Mouse (Mus musculus): Measurements from ENCODE around the gene Rbm47.
A peak's percentile ranks its signal among the peaks of the same experiment; 100 is the strongest.

Rbm47 gene

DNA sequence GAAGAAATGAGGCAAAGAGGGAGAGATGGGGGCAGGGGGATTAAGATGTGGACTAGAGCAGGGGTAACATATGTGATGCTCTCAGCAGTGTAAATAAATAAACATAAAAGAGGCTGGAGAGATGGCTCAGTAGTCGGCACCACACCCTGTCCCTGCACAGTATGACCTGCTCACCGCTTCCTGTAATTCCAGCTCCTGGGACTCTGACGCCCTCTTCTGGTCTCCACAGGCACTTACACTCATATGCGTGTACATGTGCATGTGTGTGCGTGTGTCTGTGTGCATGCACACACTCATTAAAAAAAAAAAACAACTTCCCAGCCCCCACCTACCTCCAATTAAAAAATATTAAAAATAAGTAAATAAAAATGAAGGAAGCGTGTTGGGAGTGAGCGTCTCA lies 38.3 kb downstream of the Rbm47 start:
- DNase-seq (ENCODE audit: inconsistent age in 2 of 2, low spot score in 1 of 2), result peak in 1 of 2 experiments; percentile 66

DNA sequence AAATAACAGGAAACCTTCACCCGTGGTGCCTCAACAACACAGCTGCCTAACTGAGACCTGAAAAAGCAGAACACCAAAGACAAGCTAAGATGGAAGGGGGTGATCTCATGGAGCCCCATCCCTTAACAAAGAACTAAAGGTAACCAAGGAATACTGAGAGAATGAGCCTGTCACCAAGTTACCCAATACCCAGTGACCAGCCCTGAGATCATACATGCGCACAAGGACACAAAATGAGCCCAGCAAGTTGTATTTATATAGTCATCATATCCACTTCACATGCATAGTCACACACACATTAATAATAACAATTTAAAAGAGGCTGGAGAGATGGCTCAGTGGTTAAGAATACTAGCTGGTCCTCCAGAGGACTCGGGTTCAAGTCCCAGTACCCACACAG lies 44.0 kb downstream of the Rbm47 start:
- DNase-seq (ENCODE audit: inconsistent age in 2 of 2, low spot score in 1 of 2), result peak in 1 of 2 experiments; percentile 79

DNA sequence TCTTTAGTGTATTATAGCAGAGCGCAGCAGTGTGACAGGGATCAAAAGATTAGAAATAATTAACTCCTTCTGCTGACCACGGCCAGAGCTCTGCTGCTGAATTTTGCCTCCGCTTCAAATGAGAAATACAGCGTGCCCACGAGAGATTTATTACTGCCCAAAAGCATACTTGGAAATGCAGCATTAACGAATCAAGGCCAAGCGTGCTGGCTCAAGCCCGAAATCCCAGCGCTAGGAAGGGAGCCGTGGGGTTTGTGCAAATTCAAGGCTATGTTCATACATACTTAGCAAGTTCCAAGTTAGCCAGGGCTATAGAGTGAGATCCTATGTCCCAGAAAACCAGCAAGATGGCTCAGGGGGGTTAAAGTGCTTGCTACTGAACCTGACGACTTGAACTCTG lies 47.5 kb downstream of the Rbm47 start:
- peak; percentile 80 to 91 for DNase-seq (ENCODE audit: inconsistent age in 2 of 2, low spot score in 1 of 2)

DNA sequence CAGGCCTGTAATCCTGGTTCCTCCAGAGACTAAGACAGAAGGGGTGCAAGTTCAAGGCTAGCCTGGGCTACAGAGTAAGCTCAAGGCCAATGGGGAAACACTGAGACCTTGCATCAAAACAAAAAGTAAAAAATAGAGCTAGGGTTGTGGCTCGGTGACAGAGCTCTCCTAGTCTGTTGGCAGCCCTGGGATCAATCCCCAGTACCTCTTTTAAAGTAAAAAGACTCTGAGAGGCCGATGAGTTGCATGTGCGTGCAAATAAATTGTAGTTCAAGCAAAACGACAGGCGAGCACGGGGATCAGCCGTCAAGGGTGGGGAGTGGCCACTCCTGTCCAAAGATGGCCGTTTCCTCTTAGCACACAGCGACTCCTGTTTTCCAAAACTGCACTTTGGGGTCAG lies 48.0 kb downstream of the Rbm47 start:
- peak in 1 of 2 experiments; percentile 82 for DNase-seq (ENCODE audit: inconsistent age in 2 of 2, low spot score in 1 of 2)

DNA sequence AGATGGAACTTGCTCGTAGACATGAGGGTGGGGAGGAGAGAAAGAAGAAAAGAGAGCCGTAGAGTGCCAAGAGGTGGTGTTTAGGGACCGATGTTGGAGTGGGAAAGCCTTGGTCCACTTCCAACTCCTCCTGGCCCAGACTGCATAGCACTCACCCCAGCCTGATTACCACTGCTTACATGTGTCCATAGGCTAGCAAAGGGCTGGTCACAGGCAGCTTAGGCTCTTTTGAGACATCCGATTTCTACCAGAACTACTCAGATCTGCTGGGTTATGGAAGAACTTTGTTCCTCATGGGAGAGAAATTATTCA lies 48.9 kb downstream of the Rbm47 start:
- peak in 1 of 2 experiments; percentile 67 for DNase-seq (ENCODE audit: inconsistent age in 2 of 2, low spot score in 1 of 2)

DNA sequence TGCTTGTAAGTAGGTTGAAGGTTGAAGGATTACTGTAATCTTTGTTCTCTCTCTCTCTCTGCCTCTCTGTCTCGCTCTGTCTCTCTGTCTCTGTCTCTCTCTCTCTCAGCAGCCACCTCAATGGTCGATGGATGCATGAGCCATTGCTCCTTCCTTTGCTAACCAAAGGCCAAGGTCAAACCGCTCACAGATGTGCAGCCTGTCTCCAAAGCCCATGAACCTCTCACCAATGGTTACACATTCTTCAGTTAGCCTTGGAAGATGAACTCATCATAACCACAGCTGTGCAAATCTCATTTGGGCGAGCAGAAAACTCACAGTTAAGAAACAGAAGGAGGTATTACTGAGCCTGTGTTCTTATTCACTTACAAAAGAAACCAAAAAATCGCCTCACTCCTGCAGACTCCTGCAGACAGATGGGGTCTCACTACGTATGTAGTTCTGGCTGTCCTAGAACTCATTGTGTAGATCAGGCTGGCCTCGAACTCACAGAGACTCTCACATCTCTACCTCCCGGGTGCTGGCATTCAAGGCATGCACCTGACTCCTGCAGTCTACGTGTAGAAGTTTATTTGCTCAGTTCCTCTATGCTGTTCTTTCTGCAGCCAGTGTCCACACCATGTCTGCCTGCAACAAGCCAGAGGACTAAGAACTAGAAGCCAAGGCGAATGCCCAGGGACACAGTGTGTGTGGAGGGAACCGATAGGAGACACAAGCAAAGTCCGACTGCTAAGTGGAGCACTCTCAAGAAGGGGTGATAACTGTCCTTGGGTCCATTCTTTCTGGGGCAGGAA lies 49.4 kb downstream of the Rbm47 start:
- DNase-seq (ENCODE audit: inconsistent age in 2 of 2, low spot score in 1 of 2), result peak; percentile 72 to 81

DNA sequence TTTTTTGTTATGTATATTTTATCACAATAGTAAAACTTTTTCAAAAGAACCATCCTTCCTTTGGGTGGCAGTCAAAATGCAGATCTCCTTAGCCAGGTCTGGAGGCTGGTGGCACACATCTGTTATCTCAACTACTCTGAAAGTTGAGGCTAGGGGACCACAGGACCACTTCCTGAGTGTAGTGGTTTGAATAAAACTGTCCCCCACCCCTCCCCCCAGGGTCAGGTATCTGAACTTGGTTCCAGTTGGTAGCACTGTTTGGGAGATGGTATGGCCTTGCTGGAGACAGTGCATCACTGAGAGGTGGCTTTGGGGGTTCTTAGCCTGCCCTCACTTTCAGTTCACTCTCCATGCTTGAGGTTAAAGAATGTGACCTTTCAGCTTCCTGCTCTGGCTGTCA lies 51.7 kb downstream of the Rbm47 start:
- no peak for DNase-seq (ENCODE audit: inconsistent age in 2 of 2, low spot score in 1 of 2)

DNA sequence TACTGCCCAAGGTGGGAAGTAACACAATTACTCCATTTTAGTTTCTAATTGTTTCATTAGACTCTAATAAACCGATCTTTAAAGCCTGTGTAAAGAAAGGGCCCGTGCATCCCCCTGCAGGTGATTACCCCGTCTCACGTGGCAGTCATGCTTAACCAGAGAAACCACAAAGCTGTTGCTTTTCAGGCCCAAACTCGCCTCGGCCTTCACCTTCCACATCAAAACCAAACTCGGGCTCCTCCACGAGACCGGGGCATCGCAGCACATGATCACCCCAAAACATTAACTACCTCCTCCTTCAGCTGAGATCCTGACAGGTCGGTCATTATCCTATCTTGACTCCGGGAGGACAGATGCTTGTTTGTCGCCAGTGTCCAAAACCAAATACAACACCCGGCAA lies 58.2 kb downstream of the Rbm47 start:
- DNase-seq (ENCODE audit: inconsistent age in 2 of 2, low spot score in 1 of 2), result peak in 1 of 2 experiments; percentile 50

DNA sequence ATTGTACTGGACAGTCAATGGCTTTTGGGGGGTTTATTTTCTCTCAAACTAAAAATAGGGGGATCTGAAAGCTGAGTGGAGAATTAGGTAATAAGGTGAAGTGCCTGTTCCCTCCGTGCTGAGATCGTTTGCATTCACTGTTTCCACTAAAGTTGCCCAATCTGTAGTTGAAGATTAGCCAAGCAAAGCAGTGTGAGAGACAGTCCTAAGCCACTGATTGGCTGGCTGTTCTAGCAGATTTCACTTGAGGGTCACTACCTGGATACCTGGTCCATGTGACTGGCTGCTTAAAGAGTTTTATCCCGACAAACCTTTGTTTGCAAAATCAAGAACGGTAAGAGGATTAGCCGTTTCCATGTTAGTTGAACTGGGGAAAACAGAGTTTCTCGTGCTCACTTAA lies 58.7 kb downstream of the Rbm47 start:
- peak in 1 of 2 experiments; percentile 68 for DNase-seq (ENCODE audit: inconsistent age in 2 of 2, low spot score in 1 of 2)

DNA sequence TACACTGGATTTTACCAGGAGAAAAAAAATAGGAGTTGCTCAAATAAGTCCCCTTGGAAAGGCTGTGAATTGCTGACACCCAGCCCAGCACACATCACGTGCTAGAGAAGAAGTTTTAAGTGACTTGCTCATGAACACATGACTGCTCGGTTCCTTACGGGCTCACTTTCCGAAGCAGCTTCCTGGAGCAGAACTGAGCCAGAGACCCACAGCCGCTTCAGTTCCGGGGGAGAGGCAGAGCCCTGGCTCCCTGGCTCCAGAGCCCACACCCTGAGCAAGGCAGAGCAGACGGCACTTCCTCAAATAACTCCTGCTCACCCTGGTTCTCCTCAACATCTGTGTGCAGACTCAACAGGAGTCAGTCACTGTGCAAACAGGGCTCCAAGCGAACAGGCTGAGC lies 60.9 kb downstream of the Rbm47 start:
- peak in 1 of 2 experiments; percentile 60 for DNase-seq (ENCODE audit: inconsistent age in 2 of 2, low spot score in 1 of 2)

DNA sequence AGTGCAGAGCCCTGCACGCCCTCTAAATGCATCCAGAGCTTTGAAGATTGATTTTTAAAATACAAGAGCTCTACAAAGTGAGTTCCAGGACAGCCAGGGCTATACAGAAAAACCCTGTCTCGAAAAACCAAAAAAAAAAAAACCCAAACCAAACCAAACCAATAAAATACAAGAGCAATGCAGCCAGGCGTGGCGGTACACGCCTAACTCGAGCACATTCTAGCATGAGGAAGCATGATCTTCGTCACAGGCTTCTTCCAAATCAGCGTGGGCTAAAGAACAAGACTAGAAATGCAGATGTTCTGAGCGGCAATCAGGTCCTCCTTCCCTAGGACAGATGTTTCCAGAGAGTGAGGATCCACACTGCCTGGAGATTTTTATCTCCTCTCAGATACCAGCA lies 66.5 kb downstream of the Rbm47 start:
- DNase-seq (ENCODE audit: inconsistent age in 2 of 2, low spot score in 1 of 2), result no peak

DNA sequence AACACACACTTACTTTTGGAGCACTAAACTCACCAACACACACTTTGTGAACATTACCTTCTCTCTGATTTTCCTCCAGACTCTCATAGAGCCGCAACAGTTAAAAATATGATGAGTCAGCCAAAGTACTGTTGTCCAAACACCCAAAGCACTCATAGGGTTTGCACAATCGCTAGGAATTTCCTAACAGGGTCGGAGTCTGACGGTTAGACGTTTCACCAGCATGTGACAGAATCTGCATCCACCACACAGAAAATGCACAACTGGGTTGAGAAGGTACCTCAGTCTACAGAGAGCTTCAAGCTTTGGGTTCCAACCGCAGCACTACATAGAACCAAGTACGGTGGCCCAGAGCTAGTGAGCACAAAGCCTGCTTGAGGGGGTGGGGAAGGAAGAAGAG lies 67.0 kb downstream of the Rbm47 start:
- peak; percentile 44 to 90 for DNase-seq (ENCODE audit: inconsistent age in 2 of 2, low spot score in 1 of 2)

DNA sequence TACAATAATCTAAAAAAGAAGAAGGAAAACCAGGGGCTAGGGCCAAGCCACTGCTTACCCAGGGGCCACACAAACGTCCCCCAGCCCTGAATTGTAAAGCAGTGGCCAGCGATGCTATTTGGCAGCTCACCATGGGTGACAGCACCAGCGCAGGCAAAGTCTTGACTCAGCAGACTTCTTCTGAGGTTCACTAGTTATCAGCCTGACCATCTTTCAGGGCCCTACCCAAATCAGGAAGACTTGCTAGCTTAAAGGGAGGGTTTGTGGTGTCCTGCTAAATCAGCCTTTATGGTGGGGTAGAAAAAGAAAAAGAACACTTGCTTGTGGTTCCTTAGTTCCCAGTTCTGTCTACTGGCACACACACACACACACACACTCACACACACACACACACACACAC lies 67.6 kb downstream of the Rbm47 start:
- DNase-seq (ENCODE audit: inconsistent age in 2 of 2, low spot score in 1 of 2), result peak in 1 of 2 experiments; percentile 54

DNA sequence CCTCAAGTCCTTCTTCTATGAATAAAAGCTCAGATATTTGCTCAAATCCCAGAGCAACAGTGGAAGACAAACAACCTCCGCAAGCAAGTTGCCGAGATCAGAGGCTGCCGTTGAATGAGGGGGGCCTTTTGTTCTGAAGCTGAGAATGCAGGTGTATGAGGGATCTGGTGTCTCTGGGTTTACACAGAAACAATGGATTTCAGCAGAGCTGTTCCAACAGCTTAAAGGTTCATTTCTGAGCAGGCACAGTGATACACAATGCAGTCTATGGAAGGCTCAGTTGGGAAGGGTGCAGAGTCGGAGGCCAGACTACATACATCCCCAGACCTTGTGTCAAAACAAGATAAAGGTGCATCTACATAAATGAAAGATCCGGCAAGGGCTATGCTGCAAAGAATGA lies 69.5 kb downstream of the Rbm47 start:
- no peak for DNase-seq (ENCODE audit: inconsistent age in 2 of 2, low spot score in 1 of 2)

DNA sequence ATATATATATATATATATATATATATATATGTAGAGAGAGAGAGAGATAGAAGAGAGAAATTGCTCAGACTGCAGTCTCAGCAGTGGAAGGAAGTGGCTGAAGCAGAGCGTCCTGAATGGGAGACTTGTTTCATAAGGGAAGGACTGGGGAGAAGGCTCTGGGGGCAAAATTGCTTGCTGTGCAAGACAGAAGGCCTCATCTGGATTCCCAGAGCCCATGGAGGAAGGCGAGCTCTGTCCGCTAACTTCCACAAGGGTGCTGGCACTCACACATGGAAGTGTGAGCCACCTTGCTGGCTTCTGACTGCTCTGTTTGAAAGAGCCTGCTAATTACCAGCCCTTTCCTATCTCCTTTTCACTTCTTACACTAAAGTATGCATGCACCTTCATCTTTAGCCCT lies 70.1 kb downstream of the Rbm47 start:
- no peak for DNase-seq (ENCODE audit: inconsistent age in 2 of 2, low spot score in 1 of 2)

DNA sequence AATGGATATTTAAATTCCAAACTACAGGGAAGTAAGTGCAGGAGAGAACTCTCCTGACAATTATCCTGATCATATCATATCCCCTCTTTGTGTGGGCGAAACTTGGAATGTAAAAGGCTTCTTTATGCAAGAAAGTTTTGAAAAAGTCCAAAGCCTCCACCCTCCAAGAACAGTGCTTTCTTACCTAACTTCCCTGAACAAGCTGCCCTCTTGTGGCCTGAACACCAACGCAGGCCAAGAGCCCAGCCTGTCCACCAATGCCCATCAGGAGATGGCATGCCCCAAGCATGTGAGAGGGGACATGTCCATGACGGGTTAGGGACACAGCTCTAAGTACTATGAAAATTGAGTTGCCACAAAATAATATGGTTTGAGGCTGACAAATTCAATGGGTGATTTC lies 71.3 kb downstream of the Rbm47 start:
- DNase-seq (ENCODE audit: inconsistent age in 2 of 2, low spot score in 1 of 2), result peak; percentile 58 to 83

DNA sequence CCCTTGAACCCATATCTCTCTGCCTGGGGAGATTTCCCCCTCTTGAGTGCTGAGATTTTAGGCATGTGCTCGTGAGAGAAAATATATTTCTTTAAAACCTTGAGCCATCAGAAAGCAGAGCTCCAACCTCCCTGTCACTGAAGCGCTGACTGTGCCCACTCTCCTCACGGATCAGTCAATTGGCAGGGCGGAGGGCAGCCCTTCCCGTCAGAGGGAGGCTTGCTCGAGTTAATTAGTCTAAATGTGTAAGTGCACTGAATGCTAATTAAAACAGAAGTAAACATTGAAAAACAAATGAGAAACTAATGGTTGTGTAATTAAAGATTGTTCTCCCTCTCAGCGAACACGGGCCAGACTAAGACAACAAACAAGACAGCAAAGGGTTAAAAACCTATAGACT lies 72.6 kb downstream of the Rbm47 start:
- no peak for DNase-seq (ENCODE audit: inconsistent age in 2 of 2, low spot score in 1 of 2)

DNA sequence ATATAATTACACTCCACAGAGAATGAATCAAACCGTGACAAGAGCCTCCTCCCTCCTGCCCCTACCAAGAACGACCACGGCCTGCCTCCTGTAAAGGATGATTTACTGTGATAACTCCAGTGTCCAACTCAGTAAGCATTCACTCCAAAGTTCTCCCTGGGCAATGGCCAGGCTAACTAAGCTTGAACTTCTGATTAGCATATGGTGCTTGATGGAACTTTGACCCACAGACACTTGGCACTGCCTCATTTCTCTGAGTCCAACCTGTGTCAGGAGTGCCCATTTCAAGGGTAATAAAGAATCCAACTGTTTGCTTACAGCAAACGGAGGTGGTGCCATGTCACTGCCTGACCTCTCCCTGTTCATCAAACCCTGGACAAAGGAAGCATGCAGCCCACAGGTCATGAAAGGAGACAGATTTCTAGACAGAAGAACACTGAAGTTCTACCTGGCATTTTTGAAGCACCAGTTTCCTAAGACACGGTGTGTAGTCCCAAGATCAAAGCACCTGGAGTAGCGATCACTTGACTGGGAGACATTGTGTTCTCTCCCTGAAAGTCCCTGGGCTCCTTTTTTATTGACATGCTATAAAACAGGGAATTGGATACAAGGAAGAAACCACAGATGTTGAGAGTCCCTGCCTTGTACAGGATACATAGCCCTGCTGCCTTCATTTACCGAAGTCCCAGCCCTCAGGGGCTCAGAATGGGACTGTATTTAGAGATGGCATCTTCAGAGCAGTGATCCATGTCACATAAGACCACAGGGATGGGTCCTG lies 74.6 kb downstream of the Rbm47 start:
- DNase-seq (ENCODE audit: inconsistent age in 2 of 2, low spot score in 1 of 2), result peak; percentile 49 to 72

DNA sequence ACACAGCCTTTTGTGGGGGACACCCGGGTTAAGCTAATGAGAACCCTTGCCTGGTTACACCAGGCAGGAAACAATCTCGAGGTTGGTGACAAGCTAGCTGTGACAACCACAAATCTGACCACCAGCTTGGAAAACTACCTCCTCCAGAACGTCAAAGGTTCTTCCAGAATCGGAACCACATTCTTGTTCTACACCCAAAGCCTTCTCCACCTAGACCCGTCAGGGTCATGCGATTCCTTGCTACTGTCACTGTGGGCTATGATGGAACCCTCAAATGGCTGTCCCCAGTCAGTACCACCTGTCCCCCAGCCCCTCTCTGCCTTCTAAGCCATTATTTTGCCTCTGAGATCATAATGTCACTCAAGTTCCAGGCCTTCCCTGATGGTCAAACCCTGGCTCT lies 76.8 kb downstream of the Rbm47 start:
- peak in 1 of 2 experiments; percentile 52 for DNase-seq (ENCODE audit: inconsistent age in 2 of 2, low spot score in 1 of 2)

DNA sequence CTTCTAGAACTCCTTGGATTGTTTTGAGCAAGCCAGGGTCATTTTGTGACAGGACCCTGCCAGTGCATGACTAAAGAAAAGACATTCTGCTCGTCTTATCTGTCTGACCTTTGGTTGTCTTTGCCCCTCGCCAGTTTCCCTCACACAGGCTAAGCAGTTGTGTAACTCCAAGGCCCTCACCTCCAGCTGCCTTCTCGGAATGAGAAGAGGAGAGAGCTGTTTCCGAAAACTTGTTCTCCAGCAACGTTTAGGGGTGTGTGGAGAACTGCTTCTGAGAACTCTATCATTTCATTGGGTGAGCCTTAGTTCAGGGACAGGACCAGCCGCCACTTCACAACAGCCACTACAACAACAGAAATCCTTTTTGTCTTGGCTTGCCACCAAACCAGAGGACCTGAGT lies 77.8 kb downstream of the Rbm47 start:
- DNase-seq (ENCODE audit: inconsistent age in 2 of 2, low spot score in 1 of 2), result peak; percentile 77 to 89

DNA sequence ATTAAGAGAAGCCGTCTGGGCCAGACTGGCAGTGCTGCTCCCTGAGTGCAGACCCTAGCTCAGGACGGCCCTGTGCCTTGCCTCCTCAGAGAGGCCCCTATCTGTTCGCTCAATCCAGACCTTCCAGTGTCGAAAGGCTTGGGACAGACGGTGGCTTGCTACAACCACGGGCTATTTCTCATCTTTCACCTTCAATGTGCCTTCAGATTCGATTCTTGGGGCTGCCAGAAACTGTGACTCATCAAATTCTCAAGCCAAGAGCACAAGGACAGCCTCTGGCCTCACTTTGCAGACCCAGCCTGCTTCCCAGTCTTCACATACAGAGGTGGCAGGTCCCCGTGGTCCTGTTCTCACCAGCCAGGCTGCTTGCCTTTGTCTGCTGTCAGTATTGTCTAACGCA lies 82.9 kb downstream of the Rbm47 start:
- peak; percentile 87 to 94 for DNase-seq (ENCODE audit: inconsistent age in 2 of 2, low spot score in 1 of 2)

DNA sequence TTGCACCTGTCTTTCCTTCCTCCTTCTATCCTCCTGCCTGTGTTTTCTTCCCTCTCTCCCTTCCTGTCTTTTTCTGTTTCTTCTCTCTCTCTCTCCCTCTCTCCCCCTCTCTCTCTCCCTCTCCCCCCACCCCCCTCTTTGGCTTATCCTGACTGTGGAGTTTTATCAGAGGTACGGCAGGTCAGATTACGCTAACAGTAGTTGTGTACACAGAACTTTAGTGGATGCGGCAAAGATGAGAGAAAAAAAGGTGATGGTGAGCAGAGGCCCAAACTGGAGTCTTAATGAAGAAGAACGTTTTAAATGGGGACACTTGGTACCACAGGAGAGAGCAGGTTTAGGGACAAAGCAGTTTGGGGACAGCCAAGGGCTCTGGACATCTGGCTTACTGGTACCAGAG lies 83.3 kb downstream of the Rbm47 start:
- no peak for DNase-seq (ENCODE audit: inconsistent age in 2 of 2, low spot score in 1 of 2)

All from adrenal gland, adult (tissue).